Mouse (Mus musculus) effector memory CD4-positive, alpha-beta T cell, adult 7 months (primary cell): ENCODE measurements around the gene Gm20716. TPM values are rescaled to one million over a fixed set of nuclear protein-coding genes. Genes with fewer than 3 reads are reported as not detected.

Source experiments
- polyA plus RNA-seq: library from polyadenylated mRNA; unstranded; fragments of 100-300 nt; shearing (Covaris generic); gene quantifications from one replicate; pipeline ENCODE4 v1.2.1, GENCODE M21; 2017

Gene Gm20716
- polyA plus RNA-seq, result 18.9 TPM

GRCm38 (mm10) chr2:168230026-168230728, at the start of gene Gm20716, which contains the start of the genes Dpm1 and Mocs3:
Gene Gm20716 (minus strand): TSS chr2:168230364.
Gene Dpm1 (minus strand): TSS chr2:168230591.
Gene Mocs3 (plus strand): TSS chr2:168230622.

DNA sequence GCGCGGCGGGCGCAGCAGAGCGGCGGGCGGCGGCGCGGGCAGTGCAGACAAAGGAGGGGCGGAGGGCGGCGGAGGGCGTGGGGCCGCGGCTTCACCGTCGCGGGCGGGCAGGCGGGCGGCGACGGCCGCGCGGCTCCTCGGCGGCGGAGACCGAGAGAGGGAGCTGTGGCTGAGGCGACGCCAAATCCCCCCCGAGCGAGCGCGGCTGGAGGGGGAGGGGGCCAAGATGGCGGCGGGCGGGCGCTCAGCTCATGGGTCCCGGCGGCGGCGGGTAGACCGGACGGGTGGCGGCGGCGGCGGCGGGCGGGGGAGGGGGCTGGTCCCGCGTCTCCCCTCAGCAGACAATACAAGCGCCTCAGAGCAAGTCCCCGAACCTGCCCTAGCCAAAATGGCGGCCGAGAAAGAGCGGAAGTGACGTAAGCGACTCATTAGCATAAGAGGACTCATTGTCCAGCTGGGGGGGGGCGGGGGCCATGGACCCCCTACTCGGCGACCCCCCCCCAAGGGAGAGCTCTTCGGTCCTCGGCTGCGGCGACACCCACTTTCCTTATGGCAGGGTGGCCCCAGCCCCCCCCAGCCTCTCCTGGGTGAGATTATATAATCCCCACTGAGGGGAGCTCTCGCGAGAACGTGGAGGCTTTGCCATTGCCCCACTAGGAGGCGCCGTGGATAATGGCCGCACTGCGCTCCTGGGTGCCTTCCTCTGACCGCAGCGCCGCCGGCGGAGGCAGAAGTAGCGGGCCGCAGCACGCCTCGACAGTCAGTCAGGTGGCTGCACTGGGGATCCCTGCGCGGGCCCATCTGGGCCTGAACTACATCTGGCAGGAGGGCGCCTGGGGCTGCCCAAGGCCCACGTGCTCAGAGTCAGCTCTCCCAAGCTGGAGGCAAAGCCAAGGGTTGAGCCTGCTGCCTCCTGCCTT, 23.2 kb downstream of the Gm20716 start, which contains the start of gene Adnp:
Gene Adnp (minus strand): TSS at position 388 of the 920 bp plus-strand sequence.

Other genes with a start within 250 kb of the Gm20716 start
- 1.4 TPM for gene Ripor3, start 219.7 kb downstream of the Gm20716 start, polyA plus RNA-seq
- gene Pard6b, start 149.4 kb downstream of the Gm20716 start, polyA plus RNA-seq, result 2.0 TPM
- 12.1 TPM for gene Adnp, start 23.3 kb downstream of the Gm20716 start, polyA plus RNA-seq
- 104 TPM for gene Dpm1, start 227 bp upstream of the Gm20716 start, polyA plus RNA-seq
- 8.2 TPM for gene Mocs3, start 258 bp upstream of the Gm20716 start, polyA plus RNA-seq
- not detected for gene Kcng1, start 51.4 kb upstream of the Gm20716 start, polyA plus RNA-seq